Mouse (Mus musculus): ENCODE data around the gene Spx.

DNA sequence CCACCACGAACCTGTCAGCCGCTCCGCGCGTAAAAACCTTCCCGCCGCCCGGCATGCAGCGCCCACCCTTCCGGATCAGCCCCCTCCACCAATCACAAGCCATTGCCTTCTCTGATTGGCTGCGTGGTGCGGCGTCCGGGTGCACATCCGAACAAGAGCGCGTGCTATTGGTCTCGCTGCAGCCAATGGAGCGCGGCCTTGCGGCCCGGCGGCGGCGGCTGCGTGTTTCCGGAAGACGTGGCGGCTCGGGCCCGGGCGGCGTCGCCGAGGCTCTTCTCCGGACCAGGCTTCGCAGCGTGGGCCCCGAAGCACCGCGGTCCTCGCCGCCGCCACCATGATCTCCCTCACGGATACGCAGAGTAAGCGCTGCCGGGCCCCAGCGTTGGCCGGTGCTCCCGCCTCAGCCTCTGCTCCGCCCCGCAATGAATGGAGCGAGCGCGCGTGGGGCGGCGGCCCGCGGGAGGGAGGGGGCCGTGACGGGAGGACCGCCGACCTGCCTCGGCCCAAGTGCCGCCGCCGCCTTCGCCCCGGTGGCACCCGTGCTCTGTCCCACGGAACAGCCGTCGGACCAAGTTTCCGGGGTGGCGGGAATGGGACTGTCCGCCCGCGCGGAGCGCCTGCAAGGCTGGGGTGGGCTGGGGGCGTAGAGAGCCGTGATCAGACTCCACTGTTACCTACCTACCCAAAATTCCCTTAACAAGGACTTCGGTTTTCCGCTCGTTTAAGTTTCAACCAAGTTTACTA is 26.1 kb upstream of the Spx start, which contains the start of the genes Recql and Golt1b:
- TF ChIP-seq GATA1 (IDR thresholded peaks at IDR 0.05; ENCODE audit: low read length) (no peak), TAL1 (IDR thresholded peaks at IDR 0.05; ENCODE audit: low read length) (no peak)
